Mouse (Mus musculus): Measurements from ENCODE around the gene Fam184a. TPM values are rescaled to one million over a fixed set of nuclear protein-coding genes. Genes with fewer than 3 reads are reported as not detected.

Fam184a gene
- 1.7 TPM for polyA plus RNA-seq (2014; fragmentation: Illumina TruSeq; extraction: RNeasy Lipid Tissue Mini Kit (QIAGEN cat#74804); ENCODE audit: low replicate concordance)

GRCm38 (mm10) chr10:53750955-53751652 is at the start of gene Fam184a:
Gene Fam184a, minus strand, starts transcription at chr10:53751123.

GRCm38 (mm10) chr10:53630339-53630738 is 120.6 kb downstream of the Fam184a start, which contains the start of gene Mcm9:
Gene Mcm9, minus strand, starts transcription at chr10:53630439.

GRCm38 (mm10) chr10:53596677-53597120 is 154.2 kb downstream of the Fam184a start, which contains the start of gene Asf1a:
Gene Asf1a, plus strand, starts transcription at chr10:53596757.

Other genes starting within 250 kb of the Fam184a start
- 70.8 TPM for gene Asf1a, start 154.4 kb downstream of the Fam184a start, polyA plus RNA-seq (2014; fragmentation: Illumina TruSeq; extraction: RNeasy Lipid Tissue Mini Kit (QIAGEN cat#74804); ENCODE audit: low replicate concordance)
- 10.2 TPM for gene Mcm9, start 120.7 kb downstream of the Fam184a start, polyA plus RNA-seq (2014; fragmentation: Illumina TruSeq; extraction: RNeasy Lipid Tissue Mini Kit (QIAGEN cat#74804); ENCODE audit: low replicate concordance)

Data from small intestine, adult 10 weeks (tissue).